Mouse (Mus musculus): ENCODE results near the gene Mmp28. TPM values are rescaled to one million over a fixed set of nuclear protein-coding genes. Genes with fewer than 3 reads are reported as not detected.
A peak's percentile ranks its signal among the peaks of the same experiment; 100 is the strongest.

Mmp28 gene
- polyA plus RNA-seq, 1 experiment from 2014 or later = 4.5 TPM

GRCm38 (mm10) chr11:83465976-83466375 is 3.1 kb upstream of the Mmp28 start:
- 31% methylated on average over 2 of the region's 2 CpGs for WGBS
- Histone ChIP-seq H3K4me3 (replicated peaks) (no peak overlapping the region), H3K27ac (no peak overlapping the region), H3K4me2 (no peak overlapping the region), H3K36me3 (no peaks in the 10 kb centered on the region), H3K4me1 (replicated peaks) (peaks cover 25% of the 10 kb centered on the region), H3K27me3 (peaks cover 44% of the 10 kb centered on the region), H3K9me3 (no peaks in the 10 kb centered on the region), H3K9ac (replicated peaks) (no peak overlapping the region)
- ATAC-seq (ENCODE audit: insufficient number of reproducible peaks, insufficient read depth, low FRiP score, low TSS enrichment, low read depth) = no peak

- Histone ChIP-seq H3K4me2 (peak overlapping the region; percentile 94), H3K27ac (no peak overlapping the region), H3K4me1 (replicated peaks) (peaks cover 37% of the 10 kb centered on the region), H3K27me3 (peaks cover 48% of the 10 kb centered on the region), H3K4me3 (replicated peaks) (peak overlapping the region; percentile 69; the same call in 1 of the 2 replicates), H3K9me3 (no peaks in the 10 kb centered on the region), H3K36me3 (no peaks in the 10 kb centered on the region), H3K9ac (replicated peaks) (no peak overlapping the region)
- 67% methylated on average over 10 of the region's 10 CpGs for WGBS
- ATAC-seq (ENCODE audit: insufficient number of reproducible peaks, insufficient read depth, low FRiP score, low TSS enrichment, low read depth) = no peak
These were observed 1.3 kb downstream of the Mmp28 start for GRCm38 (mm10) chr11:83461462-83462027.

- Histone ChIP-seq H3K27ac (peak overlapping the region; percentile 74), H3K4me3 (replicated peaks) (no peak overlapping the region), H3K4me2 (peak overlapping the region; percentile 7; the same call in 1 of the 2 replicates), H3K36me3 (no peaks in the 10 kb centered on the region), H3K9ac (replicated peaks) (no peak overlapping the region), H3K4me1 (replicated peaks) (peaks cover 51% of the 10 kb centered on the region), H3K27me3 (peaks cover 28% of the 10 kb centered on the region), H3K9me3 (no peaks in the 10 kb centered on the region)
- ATAC-seq (ENCODE audit: insufficient number of reproducible peaks, insufficient read depth, low FRiP score, low TSS enrichment, low read depth) = peak; percentile 69
- WGBS = 42% methylated on average over 9 of the region's 9 CpGs
These were observed 4.8 kb downstream of the Mmp28 start for GRCm38 (mm10) chr11:83457912-83458601.

- Histone ChIP-seq H3K4me1 (replicated peaks) (peaks cover 43% of the 10 kb centered on the region), H3K36me3 (no peaks in the 10 kb centered on the region), H3K27ac (peak overlapping the region; percentile 74), H3K27me3 (peaks cover 23% of the 10 kb centered on the region), H3K4me2 (0 out of 2 replicates have a peak overlapping the region, but pooled peaks have one; percentile 7), H3K9me3 (no peaks in the 10 kb centered on the region), H3K4me3 (replicated peaks) (no peak overlapping the region), H3K9ac (replicated peaks) (no peak overlapping the region)
- WGBS = 43% methylated on average over 7 of the region's 7 CpGs
- no peak for ATAC-seq (ENCODE audit: insufficient number of reproducible peaks, insufficient read depth, low FRiP score, low TSS enrichment, low read depth)
These were observed 5.6 kb downstream of the Mmp28 start for GRCm38 (mm10) chr11:83457257-83457656.

GRCm38 (mm10) chr11:83455608-83456007 is 7.3 kb downstream of the Mmp28 start:
- Histone ChIP-seq H3K36me3 (no peaks in the 10 kb centered on the region), H3K27ac (0 out of 2 replicates have a peak overlapping the region, but pooled peaks have one; percentile 17), H3K4me1 (replicated peaks) (peaks cover 40% of the 10 kb centered on the region), H3K27me3 (peaks cover 7% of the 10 kb centered on the region), H3K4me2 (no peak overlapping the region), H3K9ac (replicated peaks) (no peak overlapping the region), H3K4me3 (replicated peaks) (no peak overlapping the region), H3K9me3 (no peaks in the 10 kb centered on the region)
- ATAC-seq (ENCODE audit: insufficient number of reproducible peaks, insufficient read depth, low FRiP score, low TSS enrichment, low read depth) = no peak
- 59% methylated on average over 3 of the region's 3 CpGs for WGBS

- Histone ChIP-seq H3K36me3 (no peaks in the 10 kb centered on the region), H3K9ac (replicated peaks) (0 out of 2 replicates have a peak overlapping the region, but pooled peaks have one; percentile 14), H3K27ac (no peak overlapping the region), H3K9me3 (no peaks in the 10 kb centered on the region), H3K4me2 (no peak overlapping the region), H3K4me1 (replicated peaks) (peaks cover 41% of the 10 kb centered on the region), H3K27me3 (0 out of 2 replicates have a peak, but pooled peaks cover 3% of the 10 kb centered on the region), H3K4me3 (replicated peaks) (no peak overlapping the region)
- no peak for ATAC-seq (ENCODE audit: insufficient number of reproducible peaks, insufficient read depth, low FRiP score, low TSS enrichment, low read depth)
- WGBS = 8% methylated on average over 4 of the region's 4 CpGs
These were observed 8.3 kb downstream of the Mmp28 start for GRCm38 (mm10) chr11:83454548-83454947.

- Histone ChIP-seq H3K9ac (replicated peaks) (no peak overlapping the region), H3K4me1 (replicated peaks) (peaks cover 39% of the 10 kb centered on the region), H3K4me2 (no peak overlapping the region), H3K9me3 (no peaks in the 10 kb centered on the region), H3K27me3 (peaks cover 20% of the 10 kb centered on the region), H3K27ac (no peak overlapping the region), H3K36me3 (no peaks in the 10 kb centered on the region), H3K4me3 (replicated peaks) (no peak overlapping the region)
- ATAC-seq (ENCODE audit: insufficient number of reproducible peaks, insufficient read depth, low FRiP score, low TSS enrichment, low read depth) = no peak
- WGBS = 82% methylated on average over 10 of the region's 10 CpGs
These were observed 11.6 kb downstream of the Mmp28 start for GRCm38 (mm10) chr11:83451281-83451680.

GRCm38 (mm10) chr11:83450550-83450949 is 12.3 kb downstream of the Mmp28 start:
- H3K9me3 ChIP-seq = no peaks in the 10 kb centered on the region
- H3K4me3 ChIP-seq (replicated peaks) = no peak overlapping the region
- no peak overlapping the region for H3K27ac ChIP-seq
- ATAC-seq (ENCODE audit: insufficient number of reproducible peaks, insufficient read depth, low FRiP score, low TSS enrichment, low read depth) = no peak
- no peak overlapping the region for H3K9ac ChIP-seq (replicated peaks)
- peaks cover 35% of the 10 kb centered on the region for H3K4me1 ChIP-seq (replicated peaks)
- no peak overlapping the region for H3K4me2 ChIP-seq
- H3K36me3 ChIP-seq = no peaks in the 10 kb centered on the region
- peaks cover 27% of the 10 kb centered on the region for H3K27me3 ChIP-seq
- WGBS = 48% methylated on average over 1 of the region's 1 CpGs

- Histone ChIP-seq H3K9ac (replicated peaks) (no peak overlapping the region), H3K9me3 (no peaks in the 10 kb centered on the region), H3K27me3 (peaks cover 40% of the 10 kb centered on the region), H3K4me1 (replicated peaks) (peaks cover 28% of the 10 kb centered on the region), H3K36me3 (no peaks in the 10 kb centered on the region), H3K4me2 (no peak overlapping the region), H3K27ac (no peak overlapping the region), H3K4me3 (replicated peaks) (no peak overlapping the region)
- 24% methylated on average over 4 of the region's 4 CpGs for WGBS
- ATAC-seq (ENCODE audit: insufficient number of reproducible peaks, insufficient read depth, low FRiP score, low TSS enrichment, low read depth) = no peak
These were observed 13.6 kb downstream of the Mmp28 start for GRCm38 (mm10) chr11:83449298-83449697.

- no peak overlapping the region for H3K4me3 ChIP-seq (replicated peaks)
- ATAC-seq (ENCODE audit: insufficient number of reproducible peaks, insufficient read depth, low FRiP score, low TSS enrichment, low read depth) = no peak
- no peaks in the 10 kb centered on the region for H3K36me3 ChIP-seq
- H3K27me3 ChIP-seq = peaks cover 44% of the 10 kb centered on the region
- no peak overlapping the region for H3K9ac ChIP-seq (replicated peaks)
- peaks cover 31% of the 10 kb centered on the region for H3K4me1 ChIP-seq (replicated peaks)
- no peak overlapping the region for H3K4me2 ChIP-seq
- H3K27ac ChIP-seq = no peak overlapping the region
- H3K9me3 ChIP-seq = no peaks in the 10 kb centered on the region
These were observed 14.0 kb downstream of the Mmp28 start for GRCm38 (mm10) chr11:83448927-83449236.

GRCm38 (mm10) chr11:83448021-83448926 is 14.6 kb downstream of the Mmp28 start:
- H3K4me3 ChIP-seq (replicated peaks) = no peak overlapping the region
- H3K27me3 ChIP-seq = peaks cover 50% of the 10 kb centered on the region
- 39% methylated on average over 16 of the region's 16 CpGs for WGBS
- H3K9me3 ChIP-seq = no peaks in the 10 kb centered on the region
- peaks cover 33% of the 10 kb centered on the region for H3K4me1 ChIP-seq (replicated peaks)
- no peak overlapping the region for H3K4me2 ChIP-seq
- no peak; the same call in 1 of the 2 replicates for ATAC-seq (ENCODE audit: insufficient number of reproducible peaks, insufficient read depth, low FRiP score, low TSS enrichment, low read depth)
- H3K27ac ChIP-seq = 0 out of 2 replicates have a peak overlapping the region, but pooled peaks have one; percentile 7
- no peaks in the 10 kb centered on the region for H3K36me3 ChIP-seq
- no peak overlapping the region for H3K9ac ChIP-seq (replicated peaks)

Data from limb, embryonic 12.5 days (tissue).